Mouse (Mus musculus): ENCODE results near the gene Kcnmb2.

Gene Kcnmb2

DNA sequence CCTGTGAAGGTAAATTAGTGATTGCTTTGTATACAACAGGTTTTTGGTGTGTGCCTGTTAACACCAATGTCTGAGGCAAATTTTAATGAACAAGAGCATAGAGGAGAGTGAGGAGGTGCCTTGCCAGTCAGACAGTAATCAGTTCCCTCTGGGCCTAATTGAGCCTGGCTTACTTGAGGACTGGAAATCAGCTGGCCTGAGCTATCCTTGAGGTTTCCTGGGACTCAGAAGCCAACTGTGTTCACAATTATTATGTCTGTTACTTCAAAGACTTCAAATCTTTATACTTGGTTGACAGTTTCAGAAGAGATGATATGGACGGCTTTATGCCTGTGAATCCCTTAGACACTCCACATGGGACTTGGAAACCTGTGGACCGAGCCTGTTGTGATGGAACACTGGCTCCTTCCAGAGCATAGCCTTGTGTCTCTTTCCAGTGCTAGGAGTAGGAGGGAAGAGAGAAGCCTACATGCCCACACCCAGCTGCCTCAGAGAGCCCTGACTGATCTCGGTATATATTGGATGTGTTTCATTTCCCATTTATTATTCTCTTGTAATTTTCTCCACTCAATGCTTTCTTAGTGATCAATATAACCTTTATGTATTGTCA, 230.2 kb downstream of the Kcnmb2 start:
- DNase-seq (ENCODE audit: low read depth, low spot score) = no peak

DNA sequence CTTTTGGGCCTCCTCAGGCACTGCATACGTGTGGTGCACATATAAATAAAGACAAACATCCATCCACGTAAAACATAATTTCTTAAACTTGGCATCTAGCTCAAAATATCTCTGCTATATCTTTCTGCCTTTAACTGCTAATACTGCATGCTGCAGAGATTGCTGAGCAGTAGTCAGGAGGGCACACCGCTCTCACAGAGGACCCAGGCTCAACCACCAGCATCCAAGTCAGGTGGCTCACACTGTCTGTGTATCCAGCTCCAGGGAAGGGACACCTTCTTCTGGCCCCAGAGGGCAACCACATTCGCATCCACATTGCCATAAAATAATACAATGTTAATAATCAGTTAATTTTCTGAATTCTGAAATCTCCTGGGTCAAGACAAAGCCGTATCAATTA, 241.9 kb downstream of the Kcnmb2 start:
- DNase-seq (ENCODE audit: low read depth, low spot score) = no peak

DNA sequence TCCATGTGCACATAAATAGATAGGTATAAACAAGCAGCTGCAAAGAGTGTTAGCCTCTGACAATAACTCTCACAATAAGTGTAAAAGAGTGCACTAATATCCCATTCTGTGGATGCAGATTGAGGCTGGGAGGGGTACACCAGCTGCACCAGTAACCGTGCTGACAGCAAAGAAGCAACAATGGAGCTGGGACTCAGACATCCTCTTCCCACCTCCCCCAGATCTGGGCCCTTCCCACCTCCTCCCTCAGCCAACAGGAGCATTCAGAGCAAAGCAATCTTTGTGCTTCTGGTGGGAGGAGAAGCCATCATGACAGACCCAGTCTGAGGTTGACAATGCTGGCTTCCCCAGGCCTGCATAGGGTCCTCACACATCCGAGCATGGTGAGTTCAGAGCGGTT, 242.3 kb downstream of the Kcnmb2 start:
- no peak for DNase-seq (ENCODE audit: low read depth, low spot score)

DNA sequence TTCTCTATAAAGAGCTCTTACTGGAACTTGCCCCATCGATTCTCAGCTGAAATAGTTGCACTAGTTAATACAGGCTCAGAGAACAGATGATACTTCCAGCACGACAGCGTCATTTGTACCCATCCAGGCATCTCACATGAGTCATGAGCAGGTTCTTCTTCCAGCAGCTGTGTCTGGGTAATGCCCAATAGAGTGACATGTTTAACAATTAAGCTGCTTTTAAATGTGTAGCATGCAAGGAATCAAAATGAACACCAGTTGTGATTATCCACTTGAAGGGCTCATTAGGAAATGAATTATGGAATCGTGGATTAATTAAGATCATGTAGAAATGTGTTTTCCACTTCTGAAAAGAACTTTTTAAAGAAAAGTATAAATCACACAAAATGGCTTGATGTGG, 245.4 kb downstream of the Kcnmb2 start:
- DNase-seq (ENCODE audit: low read depth, low spot score) = no peak

DNA sequence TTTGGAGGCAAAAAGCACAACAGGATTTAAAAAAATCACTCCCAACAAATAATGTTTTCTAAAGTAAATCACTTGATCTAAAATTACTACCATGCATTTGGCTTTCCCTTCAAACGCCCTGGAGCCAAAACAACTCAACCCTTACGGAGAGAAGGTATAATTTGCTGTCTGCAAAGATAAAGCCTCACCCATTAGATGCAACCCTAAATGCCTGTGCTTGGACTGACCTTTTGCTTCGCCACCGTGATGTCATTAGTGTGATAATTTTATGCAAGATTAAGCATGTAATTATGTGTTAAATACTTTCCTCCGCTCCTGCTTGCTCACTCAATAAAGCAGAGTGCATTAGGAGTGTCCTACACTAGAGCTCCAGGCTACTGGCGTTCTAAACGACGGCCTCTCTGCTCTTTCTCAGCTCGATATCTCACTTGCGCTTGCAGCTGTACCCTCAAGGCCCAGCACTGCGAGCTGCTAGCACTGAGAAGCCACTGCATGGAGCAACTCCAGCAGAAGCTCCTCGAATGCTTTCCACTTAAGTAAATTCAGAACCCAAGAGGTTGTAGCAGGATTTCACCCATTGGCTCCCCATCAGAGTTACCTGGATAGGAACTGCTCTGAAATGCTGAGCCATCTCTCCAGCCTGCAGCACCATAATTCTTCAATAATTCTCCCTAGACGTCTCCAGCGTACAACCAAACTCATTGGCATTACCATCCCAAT, 247.7 kb downstream of the Kcnmb2 start:
- DNase-seq (ENCODE audit: low read depth, low spot score) = no peak

DNA sequence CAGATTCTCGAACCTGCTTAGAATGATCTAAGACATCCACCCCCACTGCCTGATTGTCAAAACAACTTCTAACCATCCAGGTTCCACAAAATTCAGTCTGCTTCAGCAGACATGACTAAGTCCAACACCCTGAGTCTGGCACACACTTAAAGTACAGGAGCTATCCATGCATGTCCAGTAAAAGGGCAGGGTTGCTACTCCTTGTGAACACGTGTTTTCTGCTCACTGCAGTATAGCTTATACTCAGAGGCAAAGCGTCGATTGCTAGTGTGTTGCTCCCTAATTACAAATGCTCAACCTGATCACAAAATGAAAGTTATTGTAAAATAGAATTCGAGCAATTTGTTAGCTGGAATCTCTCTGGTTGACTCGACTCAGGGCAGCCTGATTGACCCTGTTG, 278.2 kb downstream of the Kcnmb2 start:
- DNase-seq (ENCODE audit: low read depth, low spot score) = no peak

DNA sequence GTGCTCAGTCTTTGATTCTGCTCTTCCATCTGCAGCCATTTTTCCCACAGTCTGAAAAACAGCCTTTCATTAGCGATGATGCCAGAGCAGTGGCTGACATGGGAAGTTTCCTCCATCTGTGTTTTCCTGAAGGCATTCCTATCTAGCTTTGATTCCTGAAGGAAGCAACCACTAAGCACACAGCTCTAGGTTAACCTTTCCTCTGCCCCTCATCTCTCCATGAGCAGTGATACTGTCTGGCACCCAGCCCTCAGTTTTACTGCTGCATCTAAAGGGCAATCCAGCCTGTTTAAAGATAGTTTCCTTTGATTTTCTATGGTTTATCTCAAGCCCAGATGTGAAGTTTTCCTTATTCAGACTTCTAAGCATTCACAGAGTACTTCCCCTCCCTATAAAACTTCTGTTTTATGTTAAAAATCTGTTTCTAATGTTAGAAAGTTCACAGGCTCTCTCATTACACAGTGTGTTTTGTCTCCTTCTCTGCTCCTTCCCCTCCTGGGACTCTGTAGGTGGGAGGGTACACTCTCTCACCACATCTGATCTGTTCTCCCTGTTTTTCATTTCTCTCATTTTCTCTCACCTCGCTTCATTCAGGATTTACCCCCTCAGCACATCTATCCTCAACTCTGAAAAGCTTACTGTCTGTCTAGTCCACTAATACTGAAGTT, 283.7 kb downstream of the Kcnmb2 start:
- no peak for DNase-seq (ENCODE audit: low read depth, low spot score)

DNA sequence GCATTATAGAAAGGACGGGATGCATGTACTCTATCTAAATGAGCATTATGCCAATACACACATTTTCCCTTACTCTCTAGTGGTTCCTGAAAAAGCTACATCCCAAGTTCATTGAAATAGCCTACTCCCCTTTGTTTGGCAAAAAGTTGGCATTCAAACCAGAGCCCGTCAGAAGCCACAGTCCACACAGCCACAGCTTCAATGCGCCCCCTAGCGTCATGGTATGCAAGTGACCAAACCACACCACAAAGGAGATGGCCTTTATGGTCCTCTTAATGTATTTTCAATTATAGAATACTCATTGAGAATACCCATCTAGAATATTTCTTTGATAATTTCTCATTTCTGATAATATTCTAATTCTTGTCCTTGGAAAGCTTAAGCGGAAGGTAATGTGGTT, 286.2 kb downstream of the Kcnmb2 start:
- no peak for DNase-seq (ENCODE audit: low read depth, low spot score)

DNA sequence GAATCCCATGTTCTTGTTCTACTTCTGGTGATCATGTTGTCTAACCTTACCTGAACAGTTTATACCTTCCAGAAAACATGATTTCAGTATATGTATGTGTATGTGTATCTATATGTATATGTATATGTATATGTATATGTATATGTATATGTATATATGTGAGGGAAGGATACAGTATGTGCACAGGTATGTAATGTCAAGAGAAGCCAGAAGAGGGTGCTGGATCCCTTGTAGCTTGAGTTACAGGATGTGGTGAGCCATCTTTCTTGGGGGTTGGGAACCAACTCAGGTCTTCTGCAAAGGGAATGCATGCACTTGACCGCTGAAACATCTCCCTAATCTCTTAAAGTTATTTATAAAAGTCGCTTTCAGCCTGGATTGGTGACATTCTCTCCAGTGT, 286.6 kb downstream of the Kcnmb2 start:
- no peak for DNase-seq (ENCODE audit: low read depth, low spot score)

DNA sequence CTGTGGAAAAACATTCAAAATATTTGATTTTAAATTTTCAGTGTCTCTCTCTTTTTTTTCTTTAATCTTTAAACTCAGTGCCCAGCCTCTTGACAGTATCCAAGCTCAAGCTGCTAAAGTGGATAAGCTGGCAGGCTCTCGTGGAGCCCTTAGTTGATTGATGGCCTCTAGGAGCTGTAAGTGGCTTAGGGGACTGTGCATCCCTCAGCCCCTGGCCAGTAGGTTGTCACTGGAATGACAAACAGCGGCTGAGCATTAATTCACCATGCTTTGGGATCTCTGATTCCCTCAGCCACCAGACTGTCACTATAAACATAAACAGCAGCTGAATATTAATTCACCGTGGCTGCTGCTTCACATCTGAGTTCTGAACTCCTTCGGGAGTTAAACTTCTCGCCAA, 287.6 kb downstream of the Kcnmb2 start:
- no peak for DNase-seq (ENCODE audit: low read depth, low spot score)

DNA sequence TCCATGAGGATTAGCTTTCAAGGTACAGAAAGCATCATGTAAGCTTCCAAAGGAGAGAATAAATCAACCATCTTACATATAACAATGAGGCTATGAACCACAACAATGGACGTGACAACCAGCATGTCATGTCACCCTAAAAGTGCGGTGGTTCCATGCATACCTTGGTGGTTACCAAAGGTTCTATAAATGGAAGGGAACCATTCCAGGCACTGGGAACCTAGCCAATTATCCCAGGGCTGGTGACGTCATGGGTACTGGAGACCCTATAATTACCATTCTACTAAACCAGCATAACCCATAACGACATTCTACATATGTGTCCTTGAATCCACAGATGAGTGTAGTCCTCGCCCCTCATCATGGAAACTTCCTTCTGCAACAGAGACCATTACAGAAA, 291.7 kb downstream of the Kcnmb2 start:
- DNase-seq (ENCODE audit: low read depth, low spot score) = no peak

DNA sequence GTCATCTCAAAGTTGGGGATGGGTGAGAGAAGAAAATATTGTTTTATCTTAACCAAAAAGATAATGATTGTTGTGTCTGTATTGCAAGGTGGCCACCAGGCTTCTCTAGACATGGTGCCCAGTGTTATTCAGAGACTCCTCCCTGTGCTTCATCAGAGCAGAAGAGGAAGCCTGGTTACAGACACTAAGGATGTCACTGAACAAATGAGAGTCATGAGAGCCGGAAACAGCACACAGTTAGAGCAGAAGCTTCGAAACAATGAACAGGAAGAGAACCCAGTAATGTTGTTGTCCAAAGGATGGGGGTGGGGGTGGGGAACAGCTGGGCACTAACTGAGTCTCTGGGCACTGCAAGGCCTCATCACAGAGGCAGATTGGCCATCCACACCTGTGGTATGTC, 324.4 kb downstream of the Kcnmb2 start:
- DNase-seq (ENCODE audit: low read depth, low spot score) = no peak

DNA sequence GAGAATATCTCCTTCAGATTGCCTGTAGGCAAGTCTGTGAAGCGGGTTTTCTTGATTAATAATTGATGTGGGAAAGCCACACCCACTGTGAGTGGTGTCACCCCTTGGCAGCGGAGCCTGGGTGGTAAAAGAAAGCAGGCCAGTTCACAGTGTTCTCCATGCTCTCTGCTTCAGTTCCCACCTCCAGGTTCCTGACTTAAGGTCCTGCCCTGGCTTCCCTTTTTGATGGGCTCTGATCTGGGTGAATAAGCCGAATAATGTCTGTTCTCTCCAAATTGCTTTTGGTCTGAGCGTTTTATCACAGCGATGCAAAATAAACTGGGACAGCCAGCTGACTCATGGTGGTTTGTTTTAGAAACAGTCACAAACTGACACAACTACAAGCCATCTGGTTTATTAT, 334.5 kb downstream of the Kcnmb2 start:
- no peak for DNase-seq (ENCODE audit: low read depth, low spot score)

All from CD4-positive helper T cell, adult 2 months (primary cell).